Mouse (Mus musculus) frontal cortex, postnatal 10 days (tissue): Measurements from ENCODE around the gene Olfr432.
"Not testable (repeated sequence)": the region's sequence is repeated elsewhere in the genome, so short reads cannot be mapped to it uniquely, and the experiment has no call there.

Source experiments
- DNase-seq, 2 experiments: peaks; one replicate each; pipeline ENCODE4 v3.0.0; 2022; ENCODE audit warnings: low spot score in 2 of 2, mixed read lengths in 1 of 2

Gene Olfr432

GRCm38 (mm10) chr1:174048893-174049292 lies at the start of gene Olfr432:
Olfr432 (plus strand) TSS chr1:174049205.
- no peak for DNase-seq

- not testable (repeated sequence) for DNase-seq
Measured at GRCm38 (mm10) chr1:174004352-174005109, 44.5 kb upstream of the Olfr432 start.

- DNase-seq, result not testable (repeated sequence)
Measured at GRCm38 (mm10) chr1:174007050-174007449, 42.0 kb upstream of the Olfr432 start.

GRCm38 (mm10) chr1:174031698-174032097 lies 17.3 kb upstream of the Olfr432 start, which contains the start of gene Ifi205:
Ifi205 (minus strand) TSS chr1:174031810.
- DNase-seq, result no peak

GRCm38 (mm10) chr1:174035841-174036240 lies 13.2 kb upstream of the Olfr432 start:
- no peak for DNase-seq

GRCm38 (mm10) chr1:174038480-174038879 lies 10.5 kb upstream of the Olfr432 start:
- DNase-seq, result no peak

GRCm38 (mm10) chr1:174040523-174041177 lies 8.4 kb upstream of the Olfr432 start, which contains the start of gene Olfr433:
Olfr433 (plus strand) TSS chr1:174040705.
- no peak for DNase-seq

- DNase-seq, result not testable (repeated sequence)
Measured at GRCm38 (mm10) chr1:174042091-174042884, 6.7 kb upstream of the Olfr432 start.

GRCm38 (mm10) chr1:174044431-174044830 lies 4.6 kb upstream of the Olfr432 start:
- DNase-seq, result no peak

- DNase-seq, result not testable (repeated sequence)
Measured at GRCm38 (mm10) chr1:174048227-174048626, 778 bp upstream of the Olfr432 start.

GRCm38 (mm10) chr1:174049357-174049756 lies 352 bp downstream of the Olfr432 start:
- not testable (repeated sequence) for DNase-seq

GRCm38 (mm10) chr1:174050532-174050931 lies 1.5 kb downstream of the Olfr432 start:
- DNase-seq, result no peak

- no peak for DNase-seq
Measured at GRCm38 (mm10) chr1:174051515-174051914, 2.5 kb downstream of the Olfr432 start.

- no peak for DNase-seq
Measured at GRCm38 (mm10) chr1:174051931-174052536, 3.0 kb downstream of the Olfr432 start.

GRCm38 (mm10) chr1:174052981-174053380 lies 4.0 kb downstream of the Olfr432 start:
- no peak for DNase-seq

- no peak for DNase-seq
Measured at GRCm38 (mm10) chr1:174055248-174055647, 6.2 kb downstream of the Olfr432 start.

GRCm38 (mm10) chr1:174066305-174066704 lies 17.3 kb downstream of the Olfr432 start, which contains the start of gene Olfr430:
Olfr430 (plus strand) TSS chr1:174066605.
- DNase-seq, result no peak

- no peak for DNase-seq
Measured at GRCm38 (mm10) chr1:174084031-174084430, 35.0 kb downstream of the Olfr432 start, which contains the start of gene Olfr429. Olfr429 (plus strand) TSS chr1:174084331.

- DNase-seq, result no peak
Measured at GRCm38 (mm10) chr1:174096591-174096990, 47.6 kb downstream of the Olfr432 start, which contains the start of gene Olfr427. Olfr427 (plus strand) TSS chr1:174096891.

GRCm38 (mm10) chr1:174103735-174104134 lies 54.7 kb downstream of the Olfr432 start:
- no peak for DNase-seq
